Mouse (Mus musculus): ENCODE data around the gene Mylip. TPM values are rescaled to one million over a fixed set of nuclear protein-coding genes. Genes with fewer than 3 reads are reported as not detected.

Mylip gene
- polyA plus RNA-seq, 1 experiment from 2014 or later = 4.4 TPM

DNA sequence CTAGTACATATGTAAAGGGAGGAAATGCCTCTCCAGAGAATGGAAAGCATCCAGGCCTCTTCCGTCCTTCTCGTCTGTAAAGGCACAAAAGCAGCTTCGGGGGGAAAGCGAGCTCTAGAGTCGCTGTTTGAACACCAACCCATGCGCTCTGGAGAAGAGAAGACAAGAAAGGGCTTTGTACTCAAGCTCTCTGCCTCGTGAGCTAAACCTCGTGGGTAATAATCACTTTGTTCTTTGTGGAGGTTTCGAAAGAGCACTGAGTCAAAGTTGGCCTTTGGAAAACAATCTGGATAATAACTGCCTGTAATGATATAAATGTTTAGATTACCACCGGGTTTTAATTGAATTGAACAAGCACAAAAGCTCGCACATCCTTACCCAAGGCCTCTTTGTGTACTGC lies 39.7 kb downstream of the Mylip start:
- 61% methylated on average over 11 of the region's 11 CpGs for WGBS
- Histone ChIP-seq H3K27ac (ENCODE audit: low read depth, low read length) (no peak overlapping the region), H3K27me3 (replicated peaks; ENCODE audit: control insufficient read depth, insufficient read depth, low read length) (no peaks in the 10 kb centered on the region; the same call in 1 of the 2 replicates), H3K9me3 (ENCODE audit: control insufficient read depth, low read length) (no peaks in the 10 kb centered on the region), H3K4me2 (no peak overlapping the region), H3K4me3 (ENCODE audit: low read depth, low read length) (no peak overlapping the region), H3K4me1 (replicated peaks; ENCODE audit: control insufficient read depth, insufficient read depth, low read length) (no peaks in the 10 kb centered on the region; the same call in 1 of the 2 replicates), H3K36me3 (ENCODE audit: control insufficient read depth, insufficient read depth, low read length) (no peaks in the 10 kb centered on the region), H3K9ac (ENCODE audit: low read depth, low read length) (no peak overlapping the region)
- DNase-seq (ENCODE audit: low spot score) (no peak), ATAC-seq (replicated peaks; ENCODE audit: low FRiP score) (no peak)

DNA sequence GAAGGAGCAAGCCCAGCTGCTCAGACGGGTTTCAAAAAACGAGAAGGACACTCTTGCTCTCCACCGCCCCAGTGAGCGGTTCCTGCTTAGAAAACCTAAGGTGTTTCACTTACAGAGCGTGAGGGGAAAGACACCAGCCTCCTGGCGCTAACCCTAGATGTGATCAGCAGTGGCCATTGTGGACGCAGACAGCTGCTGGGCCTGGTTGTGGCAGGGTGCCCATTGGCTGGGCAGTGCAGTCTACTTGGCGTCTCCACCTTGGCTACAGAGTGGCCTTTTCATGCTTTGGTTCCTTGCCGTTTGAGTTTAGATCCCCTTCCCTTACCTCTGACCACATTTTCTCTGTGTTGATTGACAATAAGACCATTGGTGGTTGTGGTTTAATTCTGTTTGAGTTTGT lies 47.6 kb downstream of the Mylip start:
- Histone ChIP-seq H3K4me1 (replicated peaks; ENCODE audit: control insufficient read depth, insufficient read depth, low read length) (no peaks in the 10 kb centered on the region), H3K27me3 (replicated peaks; ENCODE audit: control insufficient read depth, insufficient read depth, low read length) (peaks cover 5% of the 10 kb centered on the region; the same call in 1 of the 2 replicates), H3K27ac (ENCODE audit: low read depth, low read length) (no peak overlapping the region), H3K4me2 (no peak overlapping the region), H3K4me3 (ENCODE audit: low read depth, low read length) (no peak overlapping the region), H3K9me3 (ENCODE audit: control insufficient read depth, low read length) (no peaks in the 10 kb centered on the region), H3K9ac (ENCODE audit: low read depth, low read length) (no peak overlapping the region), H3K36me3 (ENCODE audit: control insufficient read depth, insufficient read depth, low read length) (no peaks in the 10 kb centered on the region)
- ATAC-seq (replicated peaks; ENCODE audit: low FRiP score) (no peak), DNase-seq (ENCODE audit: low spot score) (no peak)
- 81% methylated on average over 9 of the region's 9 CpGs for WGBS

- 82% methylated on average over 6 of the region's 6 CpGs for WGBS
- ATAC-seq (replicated peaks; ENCODE audit: low FRiP score) = no peak
- Histone ChIP-seq H3K4me3 (ENCODE audit: low read depth, low read length) (no peak overlapping the region), H3K4me1 (replicated peaks; ENCODE audit: control insufficient read depth, insufficient read depth, low read length) (peaks cover 14% of the 10 kb centered on the region), H3K4me2 (no peak overlapping the region), H3K27ac (ENCODE audit: low read depth, low read length) (no peak overlapping the region), H3K36me3 (ENCODE audit: control insufficient read depth, insufficient read depth, low read length) (no peaks in the 10 kb centered on the region), H3K9ac (ENCODE audit: low read depth, low read length) (no peak overlapping the region), H3K9me3 (ENCODE audit: control insufficient read depth, low read length) (no peaks in the 10 kb centered on the region), H3K27me3 (replicated peaks; ENCODE audit: control insufficient read depth, insufficient read depth, low read length) (peaks cover 5% of the 10 kb centered on the region; the same call in 1 of the 2 replicates)
- DNase-seq (ENCODE audit: low spot score) = no peak
These were observed 49.3 kb downstream of the Mylip start for GRCm38 (mm10) chr13:45438853-45439252.

GRCm38 (mm10) chr13:45440226-45440625 lies 50.7 kb downstream of the Mylip start:
- ATAC-seq (replicated peaks; ENCODE audit: low FRiP score) = no peak
- WGBS = 82% methylated on average over 5 of the region's 5 CpGs

DNA sequence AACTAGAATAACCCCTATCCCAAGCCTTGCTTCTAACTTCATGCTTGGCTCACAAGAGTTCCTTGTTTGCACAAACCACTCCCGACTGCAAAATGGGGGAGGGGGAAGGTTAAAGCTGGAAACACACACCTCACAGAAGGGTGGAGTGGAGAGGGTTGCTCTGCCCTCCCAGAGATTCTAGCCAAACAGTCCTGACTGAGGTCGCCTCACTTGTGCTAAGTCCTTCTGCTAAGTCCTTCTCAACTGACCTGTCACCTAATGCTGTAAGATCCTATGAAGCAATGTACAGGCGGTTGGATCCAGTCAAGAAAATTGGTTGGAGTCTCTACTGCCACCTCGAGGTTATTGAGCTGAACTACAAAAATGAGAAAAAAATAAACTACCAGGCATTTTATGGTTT lies 52.9 kb downstream of the Mylip start:
- no peaks in the 10 kb centered on the region for H3K27me3 ChIP-seq (replicated peaks; ENCODE audit: control insufficient read depth, insufficient read depth, low read length)
- ATAC-seq (replicated peaks; ENCODE audit: low FRiP score) (no peak), DNase-seq (ENCODE audit: low spot score) (no peak)
- H3K4me1 ChIP-seq (replicated peaks; ENCODE audit: control insufficient read depth, insufficient read depth, low read length) = peaks cover 14% of the 10 kb centered on the region
- H3K9ac ChIP-seq (ENCODE audit: low read depth, low read length) = no peak overlapping the region
- H3K27ac ChIP-seq (ENCODE audit: low read depth, low read length) = no peak overlapping the region
- no peak overlapping the region for H3K4me2 ChIP-seq
- WGBS = 15% methylated on average over 4 of the region's 4 CpGs
- H3K36me3 ChIP-seq (ENCODE audit: control insufficient read depth, insufficient read depth, low read length) = no peaks in the 10 kb centered on the region
- H3K4me3 ChIP-seq (ENCODE audit: low read depth, low read length) = no peak overlapping the region
- H3K9me3 ChIP-seq (ENCODE audit: control insufficient read depth, low read length) = no peaks in the 10 kb centered on the region

More at GRCm38 (mm10) chr13:45440226-45440625, 50.7 kb downstream of the Mylip start:
- Histone ChIP-seq H3K9ac (ENCODE audit: low read depth, low read length) (no peak overlapping the region), H3K4me1 (replicated peaks; ENCODE audit: control insufficient read depth, insufficient read depth, low read length) (peaks cover 14% of the 10 kb centered on the region), H3K36me3 (ENCODE audit: control insufficient read depth, insufficient read depth, low read length) (no peaks in the 10 kb centered on the region), H3K4me3 (ENCODE audit: low read depth, low read length) (no peak overlapping the region), H3K4me2 (no peak overlapping the region), H3K27me3 (replicated peaks; ENCODE audit: control insufficient read depth, insufficient read depth, low read length) (peaks cover 5% of the 10 kb centered on the region; the same call in 1 of the 2 replicates), H3K27ac (ENCODE audit: low read depth, low read length) (no peak overlapping the region), H3K9me3 (ENCODE audit: control insufficient read depth, low read length) (no peaks in the 10 kb centered on the region)
- DNase-seq (ENCODE audit: low spot score) = no peak

DNA sequence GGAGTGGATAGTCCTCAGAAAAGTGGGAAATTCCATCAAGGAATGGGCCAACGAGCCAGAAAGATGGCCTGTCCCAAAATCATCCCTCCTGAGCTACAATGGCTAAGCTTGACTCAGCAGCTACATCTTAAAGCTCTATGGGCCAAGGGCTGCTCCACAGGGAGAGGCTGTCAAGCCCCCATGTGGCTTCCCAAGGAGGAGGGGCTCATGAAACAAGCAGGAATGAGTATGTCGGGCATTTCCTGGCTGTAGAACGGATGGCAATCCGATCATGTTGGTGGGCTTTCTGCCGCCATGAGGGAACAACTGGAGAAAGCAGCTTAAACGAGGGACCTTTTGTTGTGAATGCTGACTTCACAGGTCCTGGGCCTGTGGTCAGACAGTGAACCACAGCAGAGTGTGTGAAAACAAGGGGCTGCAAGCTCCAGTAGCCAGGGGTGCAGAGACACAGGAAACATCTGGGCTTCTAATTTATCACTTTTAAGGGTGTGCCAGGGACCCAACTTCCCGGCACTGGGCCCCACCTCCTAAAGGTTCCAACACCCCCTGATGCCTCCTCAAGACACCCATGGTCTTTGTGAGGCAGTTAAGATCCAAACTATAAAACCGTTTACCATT lies 53.5 kb downstream of the Mylip start:
- Histone ChIP-seq H3K27ac (ENCODE audit: low read depth, low read length) (peak overlapping the region; percentile 26; the same call in 1 of the 2 replicates), H3K9ac (ENCODE audit: low read depth, low read length) (0 out of 2 replicates have a peak overlapping the region, but pooled peaks have one; percentile 32), H3K4me1 (replicated peaks; ENCODE audit: control insufficient read depth, insufficient read depth, low read length) (peaks cover 14% of the 10 kb centered on the region), H3K27me3 (replicated peaks; ENCODE audit: control insufficient read depth, insufficient read depth, low read length) (no peaks in the 10 kb centered on the region), H3K4me2 (peak overlapping the region; percentile 32), H3K9me3 (ENCODE audit: control insufficient read depth, low read length) (no peaks in the 10 kb centered on the region), H3K36me3 (ENCODE audit: control insufficient read depth, insufficient read depth, low read length) (no peaks in the 10 kb centered on the region), H3K4me3 (ENCODE audit: low read depth, low read length) (no peak overlapping the region)
- peak; percentile 64 for ATAC-seq (replicated peaks; ENCODE audit: low FRiP score)
- WGBS = 34% methylated on average over 8 of the region's 8 CpGs
- peak; percentile 45 for DNase-seq (ENCODE audit: low spot score)

GRCm38 (mm10) chr13:45444220-45444619 lies 54.7 kb downstream of the Mylip start:
- no peak overlapping the region for H3K27ac ChIP-seq (ENCODE audit: low read depth, low read length)
- DNase-seq (ENCODE audit: low spot score) (no peak), ATAC-seq (replicated peaks; ENCODE audit: low FRiP score) (no peak)
- H3K36me3 ChIP-seq (ENCODE audit: control insufficient read depth, insufficient read depth, low read length) = no peaks in the 10 kb centered on the region
- peaks cover 14% of the 10 kb centered on the region for H3K4me1 ChIP-seq (replicated peaks; ENCODE audit: control insufficient read depth, insufficient read depth, low read length)
- no peak overlapping the region for H3K4me2 ChIP-seq
- WGBS = 79% methylated on average over 8 of the region's 8 CpGs
- no peak overlapping the region for H3K4me3 ChIP-seq (ENCODE audit: low read depth, low read length)
- H3K9ac ChIP-seq (ENCODE audit: low read depth, low read length) = no peak overlapping the region
- no peaks in the 10 kb centered on the region for H3K27me3 ChIP-seq (replicated peaks; ENCODE audit: control insufficient read depth, insufficient read depth, low read length)
- no peaks in the 10 kb centered on the region for H3K9me3 ChIP-seq (ENCODE audit: control insufficient read depth, low read length)

- no peaks in the 10 kb centered on the region for H3K27me3 ChIP-seq (replicated peaks; ENCODE audit: control insufficient read depth, insufficient read depth, low read length)
- 42% methylated on average over 9 of the region's 9 CpGs for WGBS
- H3K9ac ChIP-seq (ENCODE audit: low read depth, low read length) = no peak overlapping the region
- H3K9me3 ChIP-seq (ENCODE audit: control insufficient read depth, low read length) = no peaks in the 10 kb centered on the region
- no peak overlapping the region for H3K4me2 ChIP-seq
- DNase-seq (ENCODE audit: low spot score) = no peak
- H3K4me3 ChIP-seq (ENCODE audit: low read depth, low read length) = no peak overlapping the region
- peaks cover 14% of the 10 kb centered on the region for H3K4me1 ChIP-seq (replicated peaks; ENCODE audit: control insufficient read depth, insufficient read depth, low read length)
- no peak overlapping the region for H3K27ac ChIP-seq (ENCODE audit: low read depth, low read length)
- no peaks in the 10 kb centered on the region for H3K36me3 ChIP-seq (ENCODE audit: control insufficient read depth, insufficient read depth, low read length)
- no peak for ATAC-seq (replicated peaks; ENCODE audit: low FRiP score)
These were observed 55.1 kb downstream of the Mylip start for GRCm38 (mm10) chr13:45444652-45445051.

DNA sequence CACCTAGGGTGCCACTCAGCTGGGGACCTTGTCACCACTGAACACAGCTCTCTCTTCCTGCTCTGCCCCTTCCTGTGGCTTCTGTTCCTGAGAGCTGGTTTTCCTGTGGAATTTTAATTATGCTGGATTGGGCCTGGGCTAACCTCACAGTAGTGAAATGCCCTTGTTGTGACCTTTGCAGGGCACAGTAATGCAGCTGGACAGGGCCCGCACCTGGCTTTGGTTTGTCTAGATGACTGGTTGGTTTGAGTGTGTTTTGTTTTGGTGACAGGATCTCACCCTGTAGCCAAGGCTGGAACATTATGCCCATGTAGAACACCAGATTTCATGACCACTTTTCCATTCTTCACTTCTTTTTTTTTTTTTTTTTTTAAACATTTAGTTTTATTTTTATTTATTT lies 57.1 kb downstream of the Mylip start:
- Histone ChIP-seq H3K27ac (ENCODE audit: low read depth, low read length) (no peak overlapping the region), H3K4me3 (ENCODE audit: low read depth, low read length) (no peak overlapping the region), H3K4me2 (no peak overlapping the region), H3K36me3 (ENCODE audit: control insufficient read depth, insufficient read depth, low read length) (no peaks in the 10 kb centered on the region), H3K9ac (ENCODE audit: low read depth, low read length) (no peak overlapping the region), H3K27me3 (replicated peaks; ENCODE audit: control insufficient read depth, insufficient read depth, low read length) (no peaks in the 10 kb centered on the region), H3K4me1 (replicated peaks; ENCODE audit: control insufficient read depth, insufficient read depth, low read length) (peaks cover 14% of the 10 kb centered on the region), H3K9me3 (ENCODE audit: control insufficient read depth, low read length) (no peaks in the 10 kb centered on the region)
- ATAC-seq (replicated peaks; ENCODE audit: low FRiP score) (no peak), DNase-seq (ENCODE audit: low spot score) (no peak)
- WGBS = 92% methylated on average over 1 of the region's 1 CpGs
